Mouse (Mus musculus) thymus, adult 2 months (tissue): Measurements from ENCODE around the gene Slc37a4. TPM values are rescaled to one million over a fixed set of nuclear protein-coding genes. Genes with fewer than 3 reads are reported as not detected.

Experiments
- DNase-seq: peaks from one replicate; pipeline ENCODE4 v3.0.0; 2021
- H3K27ac ChIP-seq: fragments of 200-500 bp; 2 replicates; pipeline ENCODE4 v1.5.1; 2012; ENCODE audit warnings: low read length, control low read depth; ENCODE audit not compliant: control insufficient read depth, insufficient read depth
- H3K27me3 ChIP-seq: fragments of 200-500 bp; 2 replicates; pipeline ENCODE4 v1.6.1; 2012; ENCODE audit warnings: mild to moderate bottlenecking, low read length, moderate library complexity, mixed read lengths; ENCODE audit not compliant: control insufficient read depth, insufficient read depth
- H3K36me3 ChIP-seq: fragments of 200-500 bp; 2 replicates; pipeline ENCODE4 v1.6.1; 2012; ENCODE audit warnings: mild to moderate bottlenecking, low read length, moderate library complexity; ENCODE audit not compliant: control insufficient read depth, insufficient read depth
- H3K4me1 ChIP-seq: fragments of 200-500 bp; replicated peaks from 2 replicates; pipeline ENCODE4 v1.6.1; 2012; ENCODE audit warnings: low read length; ENCODE audit not compliant: control insufficient read depth, insufficient read depth
- H3K4me3 ChIP-seq: fragments of 200-500 bp; 2 replicates; pipeline ENCODE4 v1.5.1; 2012; ENCODE audit warnings: mild to moderate bottlenecking, low read length, control low read depth, moderate library complexity; ENCODE audit not compliant: control insufficient read depth, insufficient read depth
- CTCF ChIP-seq: fragments of 200-500 bp; IDR thresholded peaks from 2 replicates; pipeline ENCODE4 v1.5.1; 2012; ENCODE audit warnings: mild to moderate bottlenecking, control low read depth, low read length, moderate library complexity, borderline replicate concordance; ENCODE audit not compliant: control insufficient read depth, poor library complexity, insufficient read depth; ENCODE audit errors: extremely low read depth
- POLR2A ChIP-seq: fragments of 200-500 bp; IDR thresholded peaks from 2 replicates; pipeline ENCODE4 v1.6.1; 2012; ENCODE audit warnings: mild to moderate bottlenecking, low read length, control low read depth, moderate library complexity; ENCODE audit not compliant: control insufficient read depth, poor library complexity, insufficient read depth; ENCODE audit errors: extremely low read depth
- WGBS: fragments of 180-500 bp; shearing (Covaris S2); methylation state at CpG from one replicate; pipeline ENCODE4 v1.1.7; 2018; 5-methylcytosine and 5-hydroxymethylcytosine counted together
- polyA plus RNA-seq: library from polyadenylated mRNA; depleted of rRNA; stranded (reverse); fragments of >200 nt; gene quantifications from 2 replicates; pipeline ENCODE4 v1.2.3, GENCODE M21; 2012

Gene Slc37a4
- polyA plus RNA-seq, 1 experiment = 32.9 TPM

DNA sequence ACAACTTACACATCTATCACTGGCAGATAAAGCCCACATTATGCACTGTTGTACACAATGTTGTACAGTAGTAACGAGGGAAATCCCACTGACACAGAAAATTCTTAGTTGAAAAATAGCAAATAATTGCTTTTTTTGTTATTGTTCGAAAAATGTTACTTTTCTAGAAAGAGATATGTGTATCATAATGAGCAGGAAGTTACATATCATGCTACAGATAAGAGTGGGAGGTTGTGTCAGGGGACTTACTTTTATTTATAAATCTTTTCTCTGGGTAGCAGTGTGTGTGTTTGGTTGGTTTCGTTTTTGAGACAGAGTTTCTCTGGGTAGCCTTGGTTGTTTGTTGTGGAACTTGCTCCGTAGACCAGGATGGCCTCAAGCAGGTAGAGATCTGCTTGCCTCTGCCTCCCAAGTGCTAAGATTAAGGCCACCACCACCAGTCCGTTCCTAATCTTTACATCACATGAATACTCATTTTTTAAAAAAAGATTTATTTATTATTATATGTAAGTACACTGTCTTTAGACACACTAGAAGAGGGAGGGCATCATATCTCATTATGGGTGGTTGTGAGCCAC lies 18.4 kb upstream of the Slc37a4 start:
- no peak for DNase-seq
- Histone ChIP-seq H3K4me1 (peaks cover 12% of the 10 kb centered on the region), H3K4me3 (no peak overlapping the region), H3K36me3 (peaks cover 8% of the 10 kb centered on the region; the same call in 1 of the 2 replicates), H3K27ac (no peak overlapping the region), H3K27me3 (no peaks in the 10 kb centered on the region)
- TF ChIP-seq POLR2A = no peak
- no peak for TF ChIP-seq CTCF
- WGBS = 64% methylated on average over 5 of the region's 5 CpGs

DNA sequence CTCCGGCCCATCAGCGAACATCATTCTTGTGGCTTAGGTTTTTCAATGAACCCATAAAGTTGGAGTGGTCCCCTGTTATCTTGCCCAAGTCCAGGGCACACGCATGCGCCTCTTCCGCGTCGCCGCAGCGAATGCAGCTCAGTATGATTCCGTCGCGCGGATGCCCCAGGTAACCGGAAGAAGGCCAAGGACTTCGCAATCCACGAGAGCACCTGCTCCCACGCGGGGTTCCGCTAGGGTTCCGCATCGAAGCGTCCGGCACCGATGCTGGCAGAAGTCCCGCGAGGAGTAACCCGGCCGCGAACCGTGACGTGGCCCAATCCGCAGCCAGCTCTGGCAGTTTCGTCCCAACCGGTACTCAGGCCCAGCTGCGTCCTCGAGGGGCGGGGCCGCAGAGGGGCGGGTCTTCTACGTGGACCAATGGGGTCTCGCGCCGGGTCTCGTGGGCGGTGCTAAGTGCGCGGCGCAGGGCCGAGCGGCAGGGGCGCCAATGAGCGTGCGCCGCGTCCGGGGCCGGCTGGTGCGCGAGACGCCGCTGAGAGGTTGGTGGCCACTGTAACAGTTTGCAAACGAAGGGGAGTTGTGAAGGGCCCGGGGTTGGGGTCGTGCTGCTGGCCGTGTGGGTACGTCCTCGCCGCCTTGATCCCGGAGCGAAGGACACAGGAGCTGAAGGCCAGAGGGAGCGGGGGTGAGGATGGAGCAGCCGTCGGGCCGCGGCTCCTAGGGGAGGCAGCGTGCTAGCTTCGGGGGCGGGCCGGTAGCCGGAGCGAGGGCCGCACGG lies 17.4 kb upstream of the Slc37a4 start, which contains the start of gene Hyou1:
Gene Hyou1, plus strand, starts transcription at position 437 of the 781 bp plus-strand sequence.
- H3K27me3 ChIP-seq = no peaks in the 10 kb centered on the region

DNA sequence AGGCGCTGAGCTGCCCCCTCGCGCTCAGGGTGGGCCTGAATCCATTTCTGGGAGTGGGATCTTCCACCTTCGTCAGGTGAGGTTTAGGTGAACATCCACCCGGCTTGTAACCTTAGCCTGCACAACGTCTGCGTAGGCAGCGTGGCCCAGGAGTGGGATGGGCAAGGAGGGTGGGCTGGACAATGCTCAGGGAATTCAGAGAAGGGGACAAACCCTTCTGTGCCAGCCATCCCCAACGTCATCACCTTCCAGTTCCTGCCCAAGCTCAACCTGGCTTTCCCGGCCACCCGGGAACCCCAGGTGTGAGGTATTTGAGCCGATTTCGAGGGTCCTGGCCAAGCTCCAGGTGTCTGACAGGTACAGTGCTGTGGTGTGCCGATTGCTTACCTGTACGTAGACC lies 16.8 kb upstream of the Slc37a4 start:
- peaks cover 17% of the 10 kb centered on the region for H3K36me3 ChIP-seq
- WGBS = 5% methylated on average over 15 of the region's 15 CpGs

More for the DNA sequence above, 17.4 kb upstream of the Slc37a4 start, which contains the start of gene Hyou1:
- DNase-seq = peak; percentile 99
- under 1% methylated on average over 83 of the region's 83 CpGs for WGBS
- H3K4me3 ChIP-seq = peak within 1 kb of the TSS; percentile 66
- TF ChIP-seq CTCF (peak; percentile 56; the same call in 1 of the 2 replicates), POLR2A (peak; percentile 88)
- H3K4me1 ChIP-seq = peaks cover 12% of the 10 kb centered on the region
- H3K27ac ChIP-seq = peak within 1 kb of the TSS; percentile 33
- peaks cover 11% of the 10 kb centered on the region for H3K36me3 ChIP-seq

DNA sequence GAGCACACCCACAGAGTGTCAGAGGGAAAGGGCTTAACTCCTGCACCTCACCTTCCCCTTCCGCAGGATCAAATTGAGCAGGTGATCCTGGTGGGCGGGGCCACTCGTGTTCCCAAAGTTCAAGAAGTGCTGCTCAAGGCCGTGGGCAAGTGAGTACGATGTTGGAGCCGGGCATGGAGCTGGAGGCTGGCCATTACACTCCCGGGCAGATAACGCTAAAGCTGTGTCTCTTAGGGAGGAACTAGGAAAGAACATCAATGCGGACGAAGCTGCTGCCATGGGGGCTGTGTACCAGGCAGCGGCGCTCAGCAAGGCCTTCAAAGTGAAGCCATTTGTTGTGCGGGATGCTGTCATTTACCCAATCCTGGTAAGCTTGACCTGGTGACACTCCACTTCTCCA lies 12.1 kb upstream of the Slc37a4 start:
- no peak for DNase-seq
- Histone ChIP-seq H3K4me1 (peaks cover 10% of the 10 kb centered on the region), H3K27me3 (no peaks in the 10 kb centered on the region), H3K27ac (no peak overlapping the region), H3K36me3 (peaks cover 57% of the 10 kb centered on the region), H3K4me3 (no peak overlapping the region)
- 97% methylated on average over 13 of the region's 13 CpGs for whole genome bisulfite sequencing
- TF ChIP-seq POLR2A = no peak
- no peak for TF ChIP-seq CTCF

More for the DNA sequence above, 16.8 kb upstream of the Slc37a4 start:
- Histone ChIP-seq H3K4me1 (peaks cover 12% of the 10 kb centered on the region), H3K4me3 (peak overlapping the region; percentile 66), H3K27ac (no peak overlapping the region), H3K27me3 (no peaks in the 10 kb centered on the region)
- no peak for DNase-seq
- TF ChIP-seq CTCF = 0 out of 2 replicates have a peak, but pooled peaks have one; percentile 25
- no peak for TF ChIP-seq POLR2A

DNA sequence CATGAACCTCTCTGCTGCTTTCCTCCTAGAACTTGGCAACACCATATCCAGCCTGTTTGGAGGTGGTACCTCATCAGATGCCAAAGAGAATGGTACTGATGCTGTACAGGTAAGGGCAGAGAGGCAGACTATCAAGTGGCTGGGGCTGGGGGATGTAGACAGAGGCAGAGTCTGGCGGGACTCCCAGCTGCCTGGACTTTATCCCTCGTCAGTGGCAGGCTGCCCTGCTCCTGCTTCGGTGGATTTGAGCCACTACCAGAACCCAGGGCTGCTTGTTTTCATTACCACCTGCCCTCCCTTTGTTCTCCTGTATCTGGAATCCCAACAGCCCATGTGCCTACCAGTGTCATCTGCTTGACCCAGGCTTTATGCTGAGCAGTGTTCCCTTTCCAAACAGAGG lies 9.4 kb upstream of the Slc37a4 start:
- DNase-seq = no peak
- Histone ChIP-seq H3K27me3 (no peaks in the 10 kb centered on the region), H3K4me1 (no peaks in the 10 kb centered on the region), H3K4me3 (no peak overlapping the region), H3K36me3 (peaks cover 64% of the 10 kb centered on the region), H3K27ac (no peak overlapping the region)
- TF ChIP-seq POLR2A (no peak), CTCF (no peak)
- 88% methylated on average over 3 of the region's 3 CpGs for WGBS

DNA sequence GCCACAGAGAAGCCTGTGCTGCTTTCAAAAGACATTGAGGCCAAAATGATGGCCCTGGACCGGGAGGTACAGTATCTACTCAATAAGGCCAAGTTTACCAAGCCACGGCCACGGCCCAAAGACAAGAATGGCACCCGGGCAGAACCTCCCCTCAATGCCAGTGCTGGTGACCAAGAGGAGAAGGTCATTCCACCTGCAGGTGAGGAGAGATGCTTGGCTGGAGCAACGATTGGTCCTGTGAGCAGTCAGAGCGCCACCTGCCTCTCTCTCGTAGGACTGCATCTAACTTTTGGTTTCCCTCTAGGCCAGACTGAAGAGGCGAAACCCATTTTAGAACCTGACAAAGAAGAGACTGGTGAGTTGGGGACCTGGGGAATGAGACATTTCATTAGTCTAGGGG lies 7.4 kb upstream of the Slc37a4 start:
- no peaks in the 10 kb centered on the region for H3K27me3 ChIP-seq

DNA sequence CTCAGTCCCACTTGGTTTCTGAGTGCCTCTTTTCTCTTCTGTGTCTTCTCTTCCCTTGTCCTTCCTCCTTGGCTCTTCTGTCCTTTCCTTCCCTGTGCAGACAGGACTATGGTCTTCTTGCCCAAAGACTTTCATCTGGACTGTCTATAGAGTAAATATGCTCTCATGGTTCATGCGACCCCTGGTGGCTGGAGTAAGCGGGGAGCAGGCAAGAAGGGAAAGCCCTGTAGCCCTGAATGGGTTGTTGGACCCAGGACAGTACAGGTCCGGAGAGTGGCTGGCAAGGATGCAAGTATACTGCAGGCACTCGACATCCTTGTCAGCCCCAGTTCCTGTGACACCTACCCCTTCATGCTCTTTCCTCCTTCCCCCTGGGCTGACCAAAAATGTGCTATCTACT lies 5.2 kb upstream of the Slc37a4 start:
- Histone ChIP-seq H3K27me3 (no peaks in the 10 kb centered on the region), H3K36me3 (peaks cover 31% of the 10 kb centered on the region), H3K4me1 (no peaks in the 10 kb centered on the region), H3K27ac (no peak overlapping the region), H3K4me3 (no peak overlapping the region)
- peak; percentile 71 for DNase-seq
- 38% methylated on average over 4 of the region's 4 CpGs for WGBS
- TF ChIP-seq CTCF (peak; percentile 54; the same call in 1 of the 2 replicates), POLR2A (no peak)

More for the DNA sequence above, 7.4 kb upstream of the Slc37a4 start:
- Histone ChIP-seq H3K4me1 (no peaks in the 10 kb centered on the region), H3K4me3 (no peak overlapping the region), H3K36me3 (peaks cover 53% of the 10 kb centered on the region), H3K27ac (no peak overlapping the region)
- TF ChIP-seq POLR2A (no peak), CTCF (peak; percentile 76; the same call in 1 of the 2 replicates)
- peak; percentile 64 for DNase-seq
- 59% methylated on average over 8 of the region's 8 CpGs for WGBS
